Mouse (Mus musculus): ENCODE data around the gene E330014E10Rik. TPM values are rescaled to one million over a fixed set of nuclear protein-coding genes. Genes with fewer than 3 reads are reported as not detected.
"Not testable (repeated sequence)": the region's sequence is repeated elsewhere in the genome, so short reads cannot be mapped to it uniquely, and the experiment has no call there.

Gene E330014E10Rik
- polyA plus RNA-seq (2014; fragmentation: Nextera tagmentation; extraction: Ambion mirVana): not detected in 2 replicates

DNA sequence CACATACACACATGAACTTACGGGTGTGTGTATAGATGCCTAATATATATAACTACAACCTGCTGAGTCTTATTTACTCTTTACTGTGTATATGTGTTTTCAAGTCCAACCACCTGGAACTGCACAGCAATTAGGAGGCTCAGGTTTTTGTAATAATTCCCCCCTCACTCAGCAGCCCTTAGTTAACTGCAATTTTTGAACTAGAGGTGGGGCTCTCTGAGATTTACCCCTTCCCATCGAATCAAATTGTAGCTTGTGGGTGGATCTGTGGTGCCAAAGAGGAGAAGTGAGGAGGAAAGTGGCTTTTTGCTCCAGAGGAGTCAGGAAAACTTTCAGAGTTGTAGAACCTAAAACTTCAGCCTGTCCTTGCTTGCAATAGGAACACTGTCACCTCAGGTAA, at the start of gene E330014E10Rik:
E330014E10Rik (plus strand) TSS at position 301 of the 400 bp plus-strand sequence.
- no CpG with 5 or more reads among the region's 2 CpGs for WGBS
- H3K4me1 ChIP-seq (ENCODE audit: control insufficient read depth, insufficient read depth, low read length); H3K4me3 ChIP-seq (ENCODE audit: low read depth, low read length); H3K36me3 ChIP-seq (ENCODE audit: control insufficient read depth, insufficient read depth, low read length); H3K9me3 ChIP-seq (ENCODE audit: control insufficient read depth, low read length); H3K4me2 ChIP-seq (ENCODE audit: low read depth, low read length); H3K27ac ChIP-seq (ENCODE audit: low read depth, low read length); H3K27me3 ChIP-seq (ENCODE audit: control insufficient read depth, insufficient read depth, low read length); ATAC-seq (ENCODE audit: low read depth); H3K9ac ChIP-seq (replicated peaks; ENCODE audit: low read depth, low read length): not testable (repeated sequence)

DNA sequence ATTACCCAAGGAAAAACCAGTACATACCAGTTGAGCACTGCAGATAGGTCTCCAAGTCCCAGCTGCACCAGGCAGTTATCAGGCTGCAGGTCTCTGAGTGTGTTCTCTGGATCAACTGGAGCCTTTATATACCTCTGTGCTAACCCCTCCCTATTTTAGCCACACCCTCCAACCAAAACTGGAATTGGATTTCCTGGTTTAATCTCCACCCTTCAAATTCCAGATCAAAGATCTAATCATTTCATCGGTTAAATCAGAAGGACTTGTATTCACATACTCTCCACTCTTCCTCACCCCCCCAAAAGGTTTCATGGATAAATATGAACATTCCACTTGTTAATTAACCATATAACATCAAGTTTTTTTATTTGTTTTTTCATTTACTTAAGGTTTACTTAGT, 39.7 kb upstream of the E330014E10Rik start, which contains the start of gene Gm7978:
Gm7978 (minus strand) TSS at position 101 of the 400 bp plus-strand sequence.
- ATAC-seq (ENCODE audit: low read depth); H3K27me3 ChIP-seq (ENCODE audit: control insufficient read depth, insufficient read depth, low read length); H3K27ac ChIP-seq (ENCODE audit: low read depth, low read length); H3K9ac ChIP-seq (replicated peaks; ENCODE audit: low read depth, low read length); H3K4me2 ChIP-seq (ENCODE audit: low read depth, low read length); H3K4me3 ChIP-seq (ENCODE audit: low read depth, low read length); H3K9me3 ChIP-seq (ENCODE audit: control insufficient read depth, low read length); H3K36me3 ChIP-seq (ENCODE audit: control insufficient read depth, insufficient read depth, low read length); H3K4me1 ChIP-seq (ENCODE audit: control insufficient read depth, insufficient read depth, low read length): not testable (repeated sequence)
- no CpG with 5 or more reads among the region's 1 CpGs for WGBS

DNA sequence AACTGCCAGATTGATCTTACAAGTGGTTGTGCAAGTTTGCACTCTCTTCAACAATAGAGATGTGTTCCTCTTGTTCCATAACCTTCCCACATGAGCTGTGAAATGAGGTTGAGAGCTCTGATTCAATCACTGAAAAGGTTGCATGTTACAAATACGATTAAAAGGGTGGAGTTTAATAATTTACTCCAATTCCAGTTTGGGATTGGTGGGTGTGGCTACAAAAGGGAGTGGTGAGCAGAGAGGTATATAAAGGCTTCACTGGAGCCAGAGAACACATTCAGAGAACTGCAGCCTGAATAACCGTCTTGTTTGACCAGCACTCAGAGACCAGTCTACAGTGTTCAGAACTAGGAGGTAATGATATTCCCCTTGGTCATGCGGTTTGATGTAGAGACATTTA, 34.1 kb upstream of the E330014E10Rik start, which contains the start of gene Gm7982:
Gm7982 (plus strand) TSS at position 301 of the 400 bp plus-strand sequence.
- not testable (repeated sequence) for ATAC-seq (ENCODE audit: low read depth); H3K9me3 ChIP-seq (ENCODE audit: control insufficient read depth, low read length); H3K4me3 ChIP-seq (ENCODE audit: low read depth, low read length); H3K4me1 ChIP-seq (ENCODE audit: control insufficient read depth, insufficient read depth, low read length); H3K27me3 ChIP-seq (ENCODE audit: control insufficient read depth, insufficient read depth, low read length); H3K27ac ChIP-seq (ENCODE audit: low read depth, low read length); H3K9ac ChIP-seq (replicated peaks; ENCODE audit: low read depth, low read length); H3K36me3 ChIP-seq (ENCODE audit: control insufficient read depth, insufficient read depth, low read length); H3K4me2 ChIP-seq (ENCODE audit: low read depth, low read length)
- no CpG with 5 or more reads among the region's 3 CpGs for WGBS

DNA sequence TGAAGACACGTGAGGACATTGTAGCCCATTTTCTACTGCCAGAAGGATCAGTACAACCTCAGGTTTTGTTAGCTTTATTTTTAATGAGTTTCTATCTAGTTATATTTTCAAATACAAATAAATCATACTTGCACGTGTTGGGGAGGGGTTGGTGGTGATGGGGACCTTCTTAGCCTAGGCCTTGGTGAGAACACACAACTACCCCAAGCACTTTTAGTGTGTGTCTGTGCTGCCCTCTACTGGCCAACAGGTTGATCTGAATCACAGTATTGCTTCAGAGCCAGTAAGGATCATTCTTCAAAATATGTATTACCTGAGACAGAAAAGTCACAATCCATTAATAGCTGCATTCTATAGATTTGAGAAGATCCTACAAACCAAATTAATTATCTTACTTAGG, 35.1 kb downstream of the E330014E10Rik start:
- not testable (repeated sequence) for H3K27me3 ChIP-seq (ENCODE audit: control insufficient read depth, insufficient read depth, low read length); H3K4me3 ChIP-seq (ENCODE audit: low read depth, low read length); H3K4me1 ChIP-seq (ENCODE audit: control insufficient read depth, insufficient read depth, low read length); ATAC-seq (ENCODE audit: low read depth); H3K36me3 ChIP-seq (ENCODE audit: control insufficient read depth, insufficient read depth, low read length); H3K27ac ChIP-seq (ENCODE audit: low read depth, low read length); H3K9ac ChIP-seq (replicated peaks; ENCODE audit: low read depth, low read length); H3K4me2 ChIP-seq (ENCODE audit: low read depth, low read length); H3K9me3 ChIP-seq (ENCODE audit: control insufficient read depth, low read length)
- 71% methylated on average over 2 of the region's 2 CpGs for WGBS

DNA sequence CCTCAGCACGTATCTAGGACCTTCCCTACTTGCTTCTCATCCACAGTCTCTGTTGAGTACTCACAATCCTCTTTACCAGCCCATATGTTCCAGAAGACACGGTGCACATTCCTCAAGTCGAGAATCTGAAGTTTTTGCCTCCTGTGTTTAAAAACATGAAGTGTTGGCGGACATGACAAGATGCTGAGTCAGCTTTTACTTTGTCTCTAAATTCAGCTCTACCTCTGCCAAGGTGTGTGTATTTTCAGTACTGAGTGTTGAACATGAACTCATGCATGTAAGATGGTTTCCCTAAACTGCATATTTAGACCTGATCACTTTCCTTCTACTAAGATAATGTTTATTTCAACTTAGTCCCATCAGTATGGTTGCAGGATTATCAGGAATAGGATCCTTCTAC, 60.8 kb downstream of the E330014E10Rik start:
- Histone ChIP-seq H3K4me2 (ENCODE audit: low read depth, low read length) (no peak overlapping the region), H3K4me3 (ENCODE audit: low read depth, low read length) (no peak overlapping the region), H3K9me3 (ENCODE audit: control insufficient read depth, low read length) (peaks cover 3% of the 10 kb centered on the region), H3K36me3 (ENCODE audit: control insufficient read depth, insufficient read depth, low read length) (no peaks in the 10 kb centered on the region), H3K9ac (replicated peaks; ENCODE audit: low read depth, low read length) (no peak overlapping the region), H3K27me3 (ENCODE audit: control insufficient read depth, insufficient read depth, low read length) (no peaks in the 10 kb centered on the region), H3K4me1 (ENCODE audit: control insufficient read depth, insufficient read depth, low read length) (no peaks in the 10 kb centered on the region), H3K27ac (ENCODE audit: low read depth, low read length) (no peak overlapping the region)
- ATAC-seq (ENCODE audit: low read depth): no peak
- 78% methylated on average over 4 of the region's 4 CpGs for WGBS

DNA sequence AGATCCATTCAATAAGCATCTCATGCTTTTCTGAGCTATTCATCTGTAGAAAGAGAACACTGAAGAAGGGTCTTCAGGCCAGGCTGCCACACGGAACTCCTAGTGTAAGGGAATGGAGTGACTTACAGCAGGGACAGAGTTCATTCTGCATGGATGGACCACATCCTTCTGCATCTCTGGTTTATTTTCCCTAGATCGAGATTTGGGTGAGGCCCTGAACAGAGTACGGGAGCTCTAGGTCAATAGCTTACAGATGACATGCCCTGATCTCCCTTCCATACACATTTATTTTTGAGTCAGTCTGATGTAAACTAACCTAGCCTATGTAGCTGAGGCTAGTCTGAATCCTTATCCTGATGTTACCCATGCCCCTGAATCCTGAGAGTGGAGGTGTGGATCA, 78.2 kb downstream of the E330014E10Rik start:
- Histone ChIP-seq H3K4me2 (ENCODE audit: low read depth, low read length) (no peak overlapping the region), H3K9ac (replicated peaks; ENCODE audit: low read depth, low read length) (no peak overlapping the region), H3K27me3 (ENCODE audit: control insufficient read depth, insufficient read depth, low read length) (no peaks in the 10 kb centered on the region), H3K27ac (ENCODE audit: low read depth, low read length) (no peak overlapping the region), H3K4me3 (ENCODE audit: low read depth, low read length) (no peak overlapping the region), H3K36me3 (ENCODE audit: control insufficient read depth, insufficient read depth, low read length) (no peaks in the 10 kb centered on the region), H3K4me1 (ENCODE audit: control insufficient read depth, insufficient read depth, low read length) (no peaks in the 10 kb centered on the region), H3K9me3 (ENCODE audit: control insufficient read depth, low read length) (0 out of 2 replicates have a peak, but pooled peaks cover 4% of the 10 kb centered on the region)
- ATAC-seq (ENCODE audit: low read depth): no peak
- WGBS: 89% methylated on average over 3 of the region's 3 CpGs

Other genes with a start within 250 kb of the E330014E10Rik start
- not detected in 2 replicates for gene Gm7971, start 181.1 kb upstream of the E330014E10Rik start, polyA plus RNA-seq (2014; fragmentation: Nextera tagmentation; extraction: Ambion mirVana)
- not detected in 2 replicates for gene Gm7978, start 39.8 kb upstream of the E330014E10Rik start, polyA plus RNA-seq (2014; fragmentation: Nextera tagmentation; extraction: Ambion mirVana)
- not detected in 2 replicates for gene Gm7982, start 34.0 kb upstream of the E330014E10Rik start, polyA plus RNA-seq (2014; fragmentation: Nextera tagmentation; extraction: Ambion mirVana)
- gene Cxcl13, start 181.0 kb downstream of the E330014E10Rik start, polyA plus RNA-seq (2014; fragmentation: Nextera tagmentation; extraction: Ambion mirVana): 0.17 and 0.23 TPM in 2 replicates

Data from neural tube, embryonic 14.5 days (tissue).